Mouse (Mus musculus) gastrocnemius, postnatal 4 days (tissue): ENCODE results near the gene Slc12a8. TPM values are rescaled to one million over a fixed set of nuclear protein-coding genes. Genes with fewer than 3 reads are reported as not detected.
"Not testable (repeated sequence)": the region's sequence is repeated elsewhere in the genome, so short reads cannot be mapped to it uniquely, and the experiment has no call there.

Experiments
- DNase-seq, 2 experiments: peaks; one replicate each; pipeline ENCODE4 v3.0.0; 2021 to 2022; ENCODE audit warnings: low spot score in 2 of 2, mixed read lengths in 2 of 2
- long read RNA-seq, 2 experiments: library from polyadenylated mRNA; stranded (forward); transcript quantifications; one replicate each; pipeline ENCODE4 v2.0.0; 2021
- total RNA-seq, 2 experiments: library from RNA; stranded (reverse); gene quantifications; 2 replicates each; pipeline ENCODE4 v1.2.3; 2021

Slc12a8 gene
- total RNA-seq: under 1 TPM; 0.52 TPM
- long read RNA-seq, experiment 1, partial matches to known transcripts: 1 of 3 reads
- long read RNA-seq, experiment 1, other reads (novel, unspliced or antisense): 1 of 3 reads
- long read RNA-seq, experiment 2: 0 reads

GRCm38 (mm10) chr16:33516807-33517565, at the start of gene Slc12a8:
Gene Slc12a8, plus strand, starts transcription at chr16:33517328.
- peak in 1 of 2 experiments; percentile 29 for DNase-seq

- DNase-seq: no peak
Observed at GRCm38 (mm10) chr16:33467451-33467850, 49.7 kb upstream of the Slc12a8 start.

GRCm38 (mm10) chr16:33469973-33470372, 47.2 kb upstream of the Slc12a8 start:
- no peak for DNase-seq

- DNase-seq: no peak
Observed at GRCm38 (mm10) chr16:33474381-33474780, 42.7 kb upstream of the Slc12a8 start.

- no peak for DNase-seq
Observed at GRCm38 (mm10) chr16:33479926-33480325, 37.2 kb upstream of the Slc12a8 start.

- no peak for DNase-seq
Observed at GRCm38 (mm10) chr16:33481148-33481547, 36.0 kb upstream of the Slc12a8 start.

GRCm38 (mm10) chr16:33482309-33482708, 34.8 kb upstream of the Slc12a8 start:
- no peak for DNase-seq

- DNase-seq: no peak
Observed at GRCm38 (mm10) chr16:33487709-33488108, 29.4 kb upstream of the Slc12a8 start.

GRCm38 (mm10) chr16:33494374-33494773, 22.8 kb upstream of the Slc12a8 start:
- no peak for DNase-seq

- DNase-seq: no peak
Observed at GRCm38 (mm10) chr16:33508082-33508481, 9.0 kb upstream of the Slc12a8 start.

- not testable (repeated sequence) for DNase-seq
Observed at GRCm38 (mm10) chr16:33509231-33509630, 7.9 kb upstream of the Slc12a8 start.

- DNase-seq: not testable (repeated sequence)
Observed at GRCm38 (mm10) chr16:33510856-33511255, 6.3 kb upstream of the Slc12a8 start.

- no peak for DNase-seq
Observed at GRCm38 (mm10) chr16:33512555-33512954, 4.6 kb upstream of the Slc12a8 start.

- no peak for DNase-seq
Observed at GRCm38 (mm10) chr16:33517627-33518026, 499 bp downstream of the Slc12a8 start.

GRCm38 (mm10) chr16:33518236-33518635, 1.1 kb downstream of the Slc12a8 start:
- DNase-seq: no peak

GRCm38 (mm10) chr16:33519916-33520568, 2.9 kb downstream of the Slc12a8 start:
- no peak for DNase-seq

GRCm38 (mm10) chr16:33522516-33522915, 5.4 kb downstream of the Slc12a8 start:
- no peak for DNase-seq

- DNase-seq: no peak
Observed at GRCm38 (mm10) chr16:33523571-33523970, 6.4 kb downstream of the Slc12a8 start.

- DNase-seq: no peak
Observed at GRCm38 (mm10) chr16:33529502-33530454, 12.7 kb downstream of the Slc12a8 start.

GRCm38 (mm10) chr16:33531184-33531583, 14.1 kb downstream of the Slc12a8 start:
- no peak for DNase-seq

- no peak for DNase-seq
Observed at GRCm38 (mm10) chr16:33536456-33536855, 19.3 kb downstream of the Slc12a8 start.
